Mouse (Mus musculus) splenic B cell, adult 2 months (primary cell): Measurements from ENCODE around the gene Irf6.

ENCODE experiments used
- DNase-seq: peaks from one replicate; pipeline ENCODE4 v3.0.0-alpha.2; 2011; ENCODE audit warnings: low read depth, low spot score
- H3K27me3 ChIP-seq: 2 replicates; pipeline ENCODE4 v1.6.1; 2012; ENCODE audit warnings: mild to moderate bottlenecking, low read length, moderate library complexity, mixed read lengths; ENCODE audit not compliant: control insufficient read depth, poor library complexity, insufficient read depth, severe bottlenecking
- H3K36me3 ChIP-seq: 2 replicates; pipeline ENCODE4 v1.6.1; 2012; ENCODE audit warnings: mild to moderate bottlenecking, low read length, moderate library complexity, mixed read lengths; ENCODE audit not compliant: control insufficient read depth, poor library complexity, insufficient read depth, severe bottlenecking

Gene Irf6

DNA sequence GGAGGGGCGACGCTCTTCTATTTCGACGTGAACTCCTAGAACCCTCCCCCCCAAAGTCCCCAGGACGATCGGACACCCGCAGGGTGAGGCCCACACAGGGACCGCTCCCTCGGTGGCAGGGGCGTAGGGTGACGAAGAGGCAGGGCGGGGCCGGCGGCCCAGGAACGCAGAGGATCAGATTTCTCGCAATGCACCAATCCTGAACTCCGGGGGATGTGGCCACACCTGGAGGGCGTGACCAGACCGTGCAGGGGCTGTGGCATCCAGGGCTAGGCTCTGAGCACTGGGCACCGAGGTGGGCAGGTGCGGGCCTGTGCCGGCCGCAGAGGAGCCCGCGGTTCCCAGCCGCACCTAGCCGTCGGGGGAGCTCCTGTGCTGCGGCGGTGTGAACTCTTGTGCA, at the start of gene Irf6:
TSS of gene Irf6 (plus strand) at position 240 of the 400 bp plus-strand sequence.
- Histone ChIP-seq H3K27me3 (no peaks in the 10 kb centered on the region), H3K36me3 (no peaks in the 10 kb centered on the region)
- DNase-seq: peak; percentile 34

DNA sequence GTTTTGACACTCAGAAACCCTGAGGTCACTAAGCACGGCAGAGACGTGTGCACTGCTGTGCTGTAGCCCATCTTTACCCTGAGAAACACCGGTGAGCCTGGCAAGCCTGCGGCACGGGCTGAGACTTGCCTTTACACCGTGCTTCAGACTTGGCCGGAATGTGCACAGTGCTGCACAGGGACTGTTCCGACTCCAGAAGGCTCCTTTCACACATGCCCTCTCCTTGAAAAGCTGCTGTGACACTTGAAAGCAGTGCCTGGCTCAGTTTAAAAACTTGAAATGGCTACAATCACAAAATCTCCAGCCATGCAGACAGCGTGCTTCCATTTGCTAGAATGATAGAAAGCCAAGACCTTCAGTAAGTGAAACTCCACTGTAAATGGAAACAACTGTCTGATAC, 40.8 kb upstream of the Irf6 start:
- no peak for DNase-seq
- Histone ChIP-seq H3K27me3 (no peaks in the 10 kb centered on the region), H3K36me3 (peaks cover 19% of the 10 kb centered on the region)

DNA sequence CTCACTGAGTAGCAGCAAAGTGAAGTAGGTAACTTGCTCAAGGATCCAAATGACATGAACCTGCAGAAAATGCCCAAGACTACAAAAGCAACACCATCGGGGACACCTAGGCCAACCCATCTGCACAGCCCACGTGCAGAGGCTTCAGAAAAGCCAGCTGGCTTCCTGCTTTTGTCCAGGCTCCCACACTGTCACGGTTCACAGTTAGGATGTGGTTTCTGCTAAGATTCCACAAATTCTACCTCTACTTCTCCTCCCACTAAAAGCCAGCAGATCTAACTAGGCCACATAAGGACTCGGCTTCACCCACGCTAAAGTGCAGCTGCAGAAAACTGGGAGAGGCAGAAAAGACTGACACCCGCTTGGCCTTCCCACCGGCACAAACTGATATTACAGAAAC, 30.1 kb upstream of the Irf6 start:
- no peak for DNase-seq
- Histone ChIP-seq H3K36me3 (peaks cover 39% of the 10 kb centered on the region), H3K27me3 (no peaks in the 10 kb centered on the region)

DNA sequence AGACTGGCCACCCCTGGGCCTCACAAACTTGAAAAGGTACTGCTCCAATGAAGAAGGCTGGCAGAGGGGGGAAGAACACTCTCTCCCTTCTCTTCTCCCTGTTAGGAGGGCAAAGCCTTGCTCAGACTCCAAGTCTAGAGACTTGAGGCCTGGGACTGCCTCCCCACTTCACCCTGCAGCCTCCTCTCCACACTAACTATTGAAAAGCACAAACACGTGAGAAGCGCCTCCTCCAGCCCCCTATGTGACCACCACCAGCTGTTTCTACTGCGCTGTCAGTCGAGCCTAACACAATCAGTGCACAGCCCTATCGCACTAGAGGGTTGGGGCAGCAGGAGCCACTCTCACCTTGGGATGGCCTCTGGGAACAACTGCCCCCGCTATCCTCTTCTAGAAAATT, 29.6 kb upstream of the Irf6 start:
- no peak for DNase-seq
- Histone ChIP-seq H3K36me3 (peaks cover 35% of the 10 kb centered on the region), H3K27me3 (no peaks in the 10 kb centered on the region)

DNA sequence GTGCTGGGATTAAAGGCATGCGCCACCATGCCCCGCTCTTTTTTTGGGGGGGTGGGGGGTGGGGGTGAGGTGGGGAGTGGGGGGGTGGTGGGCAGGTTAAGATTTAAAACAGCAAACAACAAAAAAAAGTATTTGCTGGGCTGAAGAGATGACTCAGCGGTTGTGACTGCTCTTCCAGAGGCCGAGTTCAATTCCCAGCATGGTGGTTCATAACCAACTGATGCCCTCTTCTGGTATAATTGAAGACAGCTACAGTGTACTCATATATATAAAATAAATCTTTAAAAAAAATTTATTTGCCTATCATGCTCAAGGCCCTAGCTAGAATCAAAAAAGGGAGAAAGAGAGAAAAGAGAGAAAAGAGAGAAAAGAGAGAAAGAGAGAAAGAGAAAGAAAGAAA, 27.1 kb upstream of the Irf6 start:
- DNase-seq: no peak
- H3K27me3 ChIP-seq: no peaks in the 10 kb centered on the region
- H3K36me3 ChIP-seq: peaks cover 21% of the 10 kb centered on the region

DNA sequence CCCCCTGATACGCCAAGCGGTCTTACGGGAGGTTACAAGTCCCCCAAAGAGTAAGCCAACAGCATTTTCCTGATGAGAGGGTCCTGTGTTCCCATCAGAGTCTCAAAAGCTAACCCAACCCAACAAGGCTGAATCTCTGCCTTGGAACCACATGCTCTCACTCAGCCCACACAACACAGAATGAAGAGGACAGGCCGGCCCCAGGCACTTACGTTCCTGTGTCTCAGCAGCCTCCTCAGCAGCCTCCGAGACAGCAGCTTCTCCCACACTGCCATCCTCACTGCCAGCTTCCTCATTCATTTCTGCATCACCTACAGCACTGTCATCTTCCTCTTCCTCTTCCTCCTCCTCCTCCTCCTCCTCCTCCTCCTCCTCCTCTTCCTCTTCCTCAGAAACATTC, 24.9 kb upstream of the Irf6 start:
- DNase-seq: no peak
- H3K27me3 ChIP-seq: no peaks in the 10 kb centered on the region
- H3K36me3 ChIP-seq: peaks cover 5% of the 10 kb centered on the region

DNA sequence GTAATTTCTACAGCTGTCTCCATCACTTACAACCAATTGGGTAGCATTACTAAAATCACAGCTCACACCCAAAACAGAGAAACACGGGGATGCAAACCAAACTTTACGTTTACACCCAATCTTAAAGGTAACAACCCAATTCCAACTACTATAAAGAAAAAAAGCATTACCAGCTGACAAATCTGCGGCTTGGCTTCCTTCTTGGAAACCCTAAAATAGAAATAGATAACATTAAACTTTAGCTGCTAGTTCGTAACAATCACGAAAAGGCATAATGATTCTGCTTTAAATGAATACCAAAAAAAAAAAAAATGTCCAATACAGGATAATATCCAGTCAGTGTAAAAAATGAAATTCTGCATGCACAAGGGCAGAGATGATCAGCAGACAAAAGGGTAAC, 23.6 kb upstream of the Irf6 start:
- H3K36me3 ChIP-seq: peaks cover 2% of the 10 kb centered on the region; the same call in 1 of the 2 replicates
- no peak for DNase-seq

DNA sequence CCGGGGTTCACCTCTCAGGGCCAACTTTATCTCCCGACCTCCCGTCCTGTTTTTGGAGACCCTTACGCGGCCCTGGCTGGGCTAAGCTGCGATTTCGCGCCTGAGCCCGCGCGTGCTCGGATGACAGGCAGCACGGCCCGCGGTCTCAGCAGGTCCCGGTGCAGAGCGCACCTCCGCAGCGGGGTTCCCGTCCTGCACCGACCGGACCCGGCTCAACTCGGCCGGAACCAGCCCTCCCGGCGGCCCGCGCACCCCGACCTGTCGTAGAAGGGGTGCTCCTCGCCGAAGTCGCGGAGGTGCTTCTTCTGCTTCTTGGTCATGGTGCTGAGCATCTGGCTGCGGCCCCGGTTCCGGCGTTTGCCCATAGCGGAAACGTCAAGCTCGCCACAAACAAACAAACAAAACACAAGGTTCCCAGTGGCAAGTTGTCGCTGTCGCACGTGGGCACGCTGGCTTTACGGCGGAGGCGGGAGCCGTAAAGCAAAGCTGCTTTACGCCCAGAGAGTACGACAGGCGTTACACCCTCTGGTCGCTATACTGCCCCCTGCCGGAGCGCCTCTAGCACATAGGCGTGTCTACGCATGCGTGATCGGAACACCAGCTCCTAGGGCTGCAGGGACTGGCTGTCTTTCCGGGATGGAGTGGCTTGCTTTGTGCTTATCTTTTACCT, 23.0 kb upstream of the Irf6 start, which contains the start of gene Diexf:
TSS of gene Diexf (minus strand) at position 487 of the 670 bp plus-strand sequence.
- DNase-seq: peak; percentile 98
- Histone ChIP-seq H3K36me3 (peaks cover 2% of the 10 kb centered on the region; the same call in 1 of the 2 replicates), H3K27me3 (no peaks in the 10 kb centered on the region)

More for the DNA sequence above, 23.6 kb upstream of the Irf6 start:
- no peaks in the 10 kb centered on the region for H3K27me3 ChIP-seq

DNA sequence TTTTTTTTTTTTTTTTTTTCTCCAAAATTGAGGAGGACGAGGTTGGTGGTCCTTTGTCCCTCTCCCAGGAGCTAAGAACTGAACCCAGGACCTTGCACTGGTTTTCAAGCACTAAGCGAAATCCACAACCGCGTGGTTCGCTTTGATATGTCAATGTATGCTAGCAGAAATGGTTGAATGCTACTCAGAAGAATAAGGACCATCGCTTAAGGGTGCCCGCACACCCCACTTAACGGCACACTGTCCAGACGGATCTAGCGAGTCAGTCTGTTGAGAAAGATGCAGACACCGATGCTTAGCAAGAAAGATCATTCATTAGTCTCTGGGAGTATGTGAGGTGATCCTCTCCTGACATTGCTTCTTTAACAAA, 22.5 kb upstream of the Irf6 start:
- no peak for DNase-seq
- H3K36me3 ChIP-seq: peaks cover 2% of the 10 kb centered on the region; the same call in 1 of the 2 replicates
- no peaks in the 10 kb centered on the region for H3K27me3 ChIP-seq

DNA sequence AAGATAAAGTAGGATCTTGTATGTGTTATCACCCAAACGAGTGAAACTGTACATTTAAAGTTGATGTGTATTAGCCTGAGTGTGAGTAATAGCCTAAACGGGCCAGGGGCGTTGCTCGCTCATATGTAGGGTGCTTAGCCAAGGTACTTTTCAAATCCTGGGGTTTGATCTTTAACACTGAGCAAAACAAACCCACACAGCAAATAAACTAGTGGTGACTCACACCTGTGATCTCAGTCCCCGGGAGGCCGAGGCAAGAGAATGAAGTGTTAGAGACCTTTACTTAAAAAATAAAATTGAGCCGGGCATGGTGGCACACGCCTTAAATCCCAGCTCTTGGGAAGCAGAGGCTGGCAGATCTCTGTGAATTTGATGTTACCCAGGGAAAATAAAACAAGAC, 22.1 kb upstream of the Irf6 start:
- Histone ChIP-seq H3K36me3 (peaks cover 2% of the 10 kb centered on the region; the same call in 1 of the 2 replicates), H3K27me3 (no peaks in the 10 kb centered on the region)
- DNase-seq: no peak

DNA sequence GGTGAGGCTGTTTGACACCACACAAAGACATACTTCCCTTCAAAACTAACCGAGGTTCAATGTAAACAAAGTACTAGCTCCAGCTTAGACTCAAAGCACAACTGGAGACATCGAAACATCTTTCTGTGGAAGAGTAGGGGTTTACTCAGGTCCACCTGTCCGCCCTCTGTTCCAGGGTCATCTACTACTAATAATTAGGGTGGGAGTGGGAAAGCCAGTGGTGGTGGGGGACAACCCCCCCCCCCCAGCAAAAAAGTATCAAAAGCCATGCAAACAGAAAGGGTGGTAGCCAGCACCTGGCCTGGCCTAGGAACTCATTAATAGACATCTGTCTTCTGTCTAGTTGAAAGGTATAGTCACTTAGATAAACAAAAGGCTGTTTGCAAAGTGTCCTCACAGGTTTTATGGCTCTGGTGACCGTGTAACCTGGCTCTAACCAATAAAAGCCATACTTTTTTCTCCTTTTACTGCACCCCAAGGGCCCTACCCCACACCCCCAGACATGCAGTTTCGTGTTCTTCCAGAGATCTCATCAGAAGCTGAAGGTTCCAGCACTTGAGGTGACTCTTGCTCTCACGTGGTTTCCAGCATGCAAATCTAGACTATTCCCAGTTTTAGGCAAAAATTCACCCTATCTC, 21.5 kb upstream of the Irf6 start:
- no peak for DNase-seq
- Histone ChIP-seq H3K36me3 (peaks cover 2% of the 10 kb centered on the region; the same call in 1 of the 2 replicates), H3K27me3 (no peaks in the 10 kb centered on the region)

DNA sequence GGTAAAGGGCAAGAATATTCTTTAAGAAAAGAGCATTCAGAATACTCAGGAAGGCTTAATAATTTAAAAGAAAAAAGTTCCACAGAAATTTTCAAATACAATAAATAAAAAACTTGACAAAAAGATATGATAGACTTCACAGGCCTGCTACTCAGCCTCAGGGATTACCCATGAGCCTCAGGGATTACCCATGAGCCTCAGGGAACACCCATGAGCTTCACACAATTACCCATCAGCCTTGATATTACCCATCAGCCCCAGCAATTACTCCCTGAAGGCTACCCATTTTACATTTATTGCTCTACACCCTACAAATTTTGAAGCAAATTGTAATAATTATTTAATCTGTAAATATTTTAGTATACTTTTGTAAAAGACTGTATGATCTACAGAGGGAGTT, 20.5 kb upstream of the Irf6 start:
- Histone ChIP-seq H3K36me3 (peaks cover 2% of the 10 kb centered on the region; the same call in 1 of the 2 replicates), H3K27me3 (no peaks in the 10 kb centered on the region)
- DNase-seq: no peak

DNA sequence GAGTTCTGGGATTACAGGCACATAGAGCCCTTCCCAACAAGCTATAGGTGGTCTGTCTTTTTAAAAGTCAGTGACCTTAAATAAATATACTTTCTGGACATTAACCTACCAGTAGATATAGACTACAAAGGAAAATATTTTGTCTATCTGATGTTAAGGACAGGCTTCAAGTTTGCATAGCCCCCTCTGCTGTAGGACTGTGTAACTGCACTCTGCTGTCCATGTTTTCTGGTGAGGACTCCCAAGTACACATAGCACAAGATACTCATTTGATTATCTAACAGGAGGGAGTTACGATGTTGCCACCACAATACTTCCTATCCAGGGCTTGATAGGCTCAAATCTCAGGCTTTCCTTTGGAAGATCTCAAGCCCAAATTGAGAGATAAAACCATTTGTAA, 19.2 kb upstream of the Irf6 start:
- Histone ChIP-seq H3K36me3 (no peaks in the 10 kb centered on the region), H3K27me3 (no peaks in the 10 kb centered on the region)
- DNase-seq: peak; percentile 24

DNA sequence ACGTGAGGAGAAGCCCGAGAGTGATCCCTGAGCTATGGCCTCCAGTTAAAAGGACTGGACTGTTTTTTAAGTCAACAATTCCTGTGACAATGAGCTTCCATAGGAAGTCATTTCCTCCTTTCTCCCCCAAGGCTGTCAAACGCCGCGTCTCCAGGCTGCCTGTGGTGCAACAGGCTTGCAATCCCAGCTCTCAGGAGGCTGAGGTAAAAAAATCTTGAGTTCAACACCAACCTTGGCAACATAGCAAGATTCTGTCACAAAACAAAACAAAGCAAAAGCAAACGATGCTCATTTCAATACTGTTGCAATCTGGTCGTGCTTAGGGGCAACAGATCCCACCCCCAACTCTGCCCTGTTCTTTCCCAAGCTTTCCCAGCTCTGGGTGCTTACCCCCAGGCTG, 14.8 kb upstream of the Irf6 start:
- Histone ChIP-seq H3K27me3 (no peaks in the 10 kb centered on the region), H3K36me3 (no peaks in the 10 kb centered on the region)
- DNase-seq: no peak

DNA sequence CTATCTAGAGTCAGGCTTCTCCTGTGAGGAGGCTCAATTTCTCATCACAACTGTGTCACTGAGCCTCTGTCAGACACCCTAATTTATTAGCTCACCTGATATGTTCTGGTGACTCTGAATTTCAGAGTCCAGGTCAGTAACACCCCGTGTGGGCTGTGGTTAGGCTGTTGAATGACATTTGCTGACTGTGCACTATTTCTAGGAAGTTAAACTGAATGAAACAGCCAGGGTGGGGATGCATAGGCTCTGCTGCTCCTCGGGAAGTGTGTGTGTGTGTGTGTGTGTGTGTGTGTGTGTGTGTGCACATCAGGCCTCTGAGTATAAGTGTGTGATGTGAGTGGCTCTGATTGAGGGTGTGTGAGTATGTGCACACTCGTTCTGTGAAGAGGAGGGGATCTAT, 14.2 kb upstream of the Irf6 start:
- no peaks in the 10 kb centered on the region for H3K36me3 ChIP-seq
- DNase-seq: no peak
- no peaks in the 10 kb centered on the region for H3K27me3 ChIP-seq
